Mouse (Mus musculus) midbrain, embryonic 16.5 days (tissue): ENCODE results near the gene Ccdc92. TPM values are rescaled to one million over a fixed set of nuclear protein-coding genes. Genes with fewer than 3 reads are reported as not detected.

Experiments
- ATAC-seq: fragments of 200-750 bp; cut with Nextera tagmentation; 2 replicates; pipeline ENCODE4 v1.8.0; 2017; ENCODE audit warnings: moderate TSS enrichment
- H3K27ac ChIP-seq: fragments of 300-500 bp; sonication (generic); 2 replicates; pipeline ENCODE4 v1.5.1; 2014; ENCODE audit warnings: mild to moderate bottlenecking, low read length, mixed read lengths
- H3K27me3 ChIP-seq: fragments of 300-500 bp; sonication (generic); 2 replicates; pipeline ENCODE4 v1.6.1; 2014; ENCODE audit warnings: low read depth, low read length, mixed read lengths; ENCODE audit not compliant: control insufficient read depth, insufficient read depth
- H3K36me3 ChIP-seq: fragments of 300-500 bp; sonication (generic); 2 replicates; pipeline ENCODE4 v1.6.1; 2014; ENCODE audit warnings: mild to moderate bottlenecking, low read length, moderate library complexity, mixed read lengths; ENCODE audit not compliant: control insufficient read depth, insufficient read depth
- H3K4me1 ChIP-seq: fragments of 300-500 bp; sonication (generic); 2 replicates; pipeline ENCODE4 v1.6.1; 2014; ENCODE audit warnings: mild to moderate bottlenecking, low read length, mixed read lengths; ENCODE audit not compliant: control insufficient read depth, insufficient read depth
- H3K4me2 ChIP-seq: fragments of 300-500 bp; sonication (generic); 2 replicates; pipeline ENCODE4 v1.6.1; 2014; ENCODE audit warnings: mild to moderate bottlenecking, low read length, mixed read lengths
- H3K4me3 ChIP-seq: fragments of 300-500 bp; sonication (generic); 2 replicates; pipeline ENCODE4 v1.5.1; 2014; ENCODE audit warnings: low read depth, mild to moderate bottlenecking, low read length, moderate library complexity, mixed read lengths
- H3K9ac ChIP-seq: fragments of 300-500 bp; sonication (generic); 2 replicates; pipeline ENCODE4 v1.6.1; 2014; ENCODE audit warnings: low read depth, low read length, mixed read lengths
- H3K9me3 ChIP-seq: fragments of 300-500 bp; sonication (generic); replicated peaks from 2 replicates; pipeline ENCODE4 v1.6.1; 2014; ENCODE audit warnings: mild to moderate bottlenecking, low read length, mixed read lengths; ENCODE audit not compliant: control insufficient read depth, poor library complexity, severe bottlenecking
- WGBS: fragments of 180-500 bp; shearing (Covaris S2); extraction: QIAGEN DNeasy Blood & Tissue Kit; methylation state at CpG from one replicate; pipeline ENCODE4 v1.1.7; 2014; 5-methylcytosine and 5-hydroxymethylcytosine counted together
- polyA plus RNA-seq: library from polyadenylated mRNA; unstranded; fragments of >200 nt; fragmentation: Nextera tagmentation; extraction: Ambion mirVana; gene quantifications from 2 replicates; pipeline ENCODE4 v1.2.1, GENCODE M21; 2015

The Ccdc92 gene
- polyA plus RNA-seq = 43.0 and 43.3 TPM in 2 replicates

DNA sequence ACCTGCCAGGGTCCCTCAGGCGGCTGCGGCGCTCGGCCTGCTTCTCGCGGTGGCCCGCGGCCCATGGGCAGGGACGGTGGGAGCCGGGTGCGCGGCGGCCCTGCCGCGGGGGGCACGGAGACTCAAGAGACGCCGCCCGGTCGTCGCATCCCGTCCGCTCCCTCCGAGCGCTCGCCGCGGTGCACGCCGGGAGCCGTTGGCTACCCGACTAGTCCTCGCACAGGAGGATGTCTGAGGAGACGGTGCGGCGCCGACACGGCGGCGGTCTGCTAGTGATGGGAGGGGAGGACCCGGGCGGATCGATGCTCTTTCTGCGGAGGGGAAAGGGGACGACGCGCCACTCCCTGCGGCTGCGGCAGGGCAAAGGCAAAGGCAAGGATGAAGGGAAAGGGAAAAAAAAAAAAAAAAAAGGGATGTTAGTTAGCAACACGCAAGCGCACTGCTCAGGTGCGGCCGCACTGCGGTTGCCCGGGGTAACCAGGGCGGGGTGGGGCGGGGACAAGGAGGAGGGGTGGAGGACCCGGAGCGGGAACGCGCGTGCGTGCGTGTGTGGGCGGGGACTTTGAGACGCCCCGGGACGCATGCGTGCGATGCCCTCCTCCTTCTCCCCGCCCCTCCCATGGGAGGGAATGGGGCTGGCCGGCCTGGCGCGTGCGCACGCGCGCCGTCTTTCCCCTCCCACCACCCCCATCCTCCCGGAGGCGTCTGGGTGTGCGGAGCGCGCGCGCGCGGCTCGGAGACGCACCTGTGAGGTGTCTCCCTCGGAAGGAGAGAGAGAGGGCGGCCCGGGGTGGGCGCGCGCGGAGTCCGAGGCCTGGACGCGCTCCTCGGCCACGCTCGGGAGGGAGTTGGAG, at the start of gene Ccdc92, which contains the start of gene Zfp664:
Ccdc92 (minus strand) TSS at position 412 of the 854 bp plus-strand sequence.
Zfp664 (plus strand) TSS at position 679 of the 854 bp plus-strand sequence.
- peaks cover 38% of the 10 kb centered on the region for H3K4me1 ChIP-seq
- 0% methylated on average over 67 of the region's 103 CpGs for WGBS
- peak; percentile 92 for ATAC-seq

DNA sequence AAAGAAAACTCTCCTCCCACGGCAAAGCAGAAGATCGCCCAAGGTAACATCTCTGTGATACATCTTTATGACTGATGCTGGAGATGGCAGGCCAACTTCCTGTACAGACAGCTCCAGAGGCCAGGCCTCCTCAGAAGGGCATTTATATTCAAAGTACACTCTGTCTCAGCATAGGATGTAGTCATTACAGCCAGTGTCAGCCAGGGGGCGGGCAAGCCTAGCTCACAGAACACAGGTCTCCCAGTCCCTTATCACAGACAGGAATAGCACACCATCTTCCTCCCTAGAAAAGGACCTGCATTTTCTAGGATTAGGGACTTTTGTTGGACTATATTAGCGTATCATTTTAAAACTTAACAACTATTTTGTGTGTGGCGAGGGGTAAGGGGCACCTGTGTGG, 46.6 kb upstream of the Ccdc92 start:
- 19% methylated on average over 5 of the region's 5 CpGs for WGBS
- H3K9me3 ChIP-seq = no peaks in the 10 kb centered on the region
- peaks cover 8% of the 10 kb centered on the region; the same call in 1 of the 2 replicates for H3K4me1 ChIP-seq
- H3K9ac ChIP-seq = no peak overlapping the region
- no peak overlapping the region for H3K4me3 ChIP-seq
- peak; percentile 79; the same call in 1 of the 2 replicates for ATAC-seq
- no peak overlapping the region for H3K27ac ChIP-seq
- H3K27me3 ChIP-seq = no peaks in the 10 kb centered on the region
- no peaks in the 10 kb centered on the region for H3K36me3 ChIP-seq
- H3K4me2 ChIP-seq = no peak overlapping the region

More for the DNA sequence above, at the start of gene Ccdc92, which contains the start of gene Zfp664:
- Histone ChIP-seq H3K9me3 (no peaks in the 10 kb centered on the region), H3K4me3 (peak within 1 kb of the TSS; percentile 65), H3K4me2 (peak within 1 kb of the TSS; percentile 88), H3K27ac (peak within 1 kb of the TSS; percentile 97), H3K9ac (peak within 1 kb of the TSS; percentile 90), H3K27me3 (no peaks in the 10 kb centered on the region), H3K36me3 (no peaks in the 10 kb centered on the region)

DNA sequence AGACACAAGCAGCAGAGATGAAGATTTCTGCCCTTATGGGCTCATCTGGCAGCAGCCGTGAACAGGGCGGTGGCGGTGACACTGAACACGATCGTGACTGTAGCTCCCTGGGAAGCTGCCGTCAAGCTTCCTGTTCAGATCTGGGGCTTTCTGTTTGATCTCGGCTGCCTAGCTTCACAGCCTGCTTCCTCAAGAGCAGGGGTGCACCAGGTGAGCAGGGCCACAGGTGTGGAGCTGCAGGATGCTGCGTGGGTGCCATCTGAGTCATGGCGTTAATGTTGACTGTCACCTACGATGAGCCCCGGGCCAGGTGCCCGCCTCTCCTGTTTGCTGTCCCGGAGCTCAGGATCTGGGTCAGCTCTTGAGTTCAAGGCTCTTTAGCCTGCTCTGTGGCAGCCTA, 44.7 kb upstream of the Ccdc92 start:
- no peaks in the 10 kb centered on the region for H3K36me3 ChIP-seq
- H3K4me2 ChIP-seq = no peak overlapping the region
- no peak for ATAC-seq
- no peaks in the 10 kb centered on the region for H3K27me3 ChIP-seq
- no peaks in the 10 kb centered on the region for H3K4me1 ChIP-seq
- no peaks in the 10 kb centered on the region for H3K9me3 ChIP-seq
- WGBS = 75% methylated on average over 13 of the region's 13 CpGs
- H3K27ac ChIP-seq = no peak overlapping the region
- H3K4me3 ChIP-seq = no peak overlapping the region
- no peak overlapping the region for H3K9ac ChIP-seq

DNA sequence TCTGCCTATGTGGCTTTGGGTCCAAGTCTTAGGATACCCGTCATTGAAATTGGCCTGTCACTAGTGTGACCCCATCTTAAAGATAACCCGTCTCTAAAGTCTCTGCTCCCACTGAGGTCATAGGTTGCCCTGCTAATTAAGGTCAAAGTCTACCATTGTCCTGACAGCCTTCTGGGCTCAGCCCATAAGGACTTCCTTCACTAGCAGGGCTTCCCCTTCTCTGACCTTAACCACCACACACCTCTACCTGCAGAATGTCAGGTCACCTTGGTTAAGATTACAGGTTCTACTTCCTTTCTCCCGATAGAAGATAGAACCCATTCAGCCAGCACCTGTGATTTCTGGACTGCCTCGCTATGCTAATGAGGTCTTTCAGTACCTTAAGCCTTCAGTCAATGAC, 41.6 kb upstream of the Ccdc92 start:
- no peaks in the 10 kb centered on the region for H3K9me3 ChIP-seq
- no peaks in the 10 kb centered on the region for H3K36me3 ChIP-seq
- no peak for ATAC-seq
- WGBS = 89% methylated on average over 4 of the region's 4 CpGs
- H3K27me3 ChIP-seq = no peaks in the 10 kb centered on the region
- H3K4me1 ChIP-seq = peaks cover 11% of the 10 kb centered on the region; the same call in 1 of the 2 replicates
- H3K4me2 ChIP-seq = no peak overlapping the region
- H3K9ac ChIP-seq = no peak overlapping the region
- H3K27ac ChIP-seq = no peak overlapping the region
- H3K4me3 ChIP-seq = no peak overlapping the region

DNA sequence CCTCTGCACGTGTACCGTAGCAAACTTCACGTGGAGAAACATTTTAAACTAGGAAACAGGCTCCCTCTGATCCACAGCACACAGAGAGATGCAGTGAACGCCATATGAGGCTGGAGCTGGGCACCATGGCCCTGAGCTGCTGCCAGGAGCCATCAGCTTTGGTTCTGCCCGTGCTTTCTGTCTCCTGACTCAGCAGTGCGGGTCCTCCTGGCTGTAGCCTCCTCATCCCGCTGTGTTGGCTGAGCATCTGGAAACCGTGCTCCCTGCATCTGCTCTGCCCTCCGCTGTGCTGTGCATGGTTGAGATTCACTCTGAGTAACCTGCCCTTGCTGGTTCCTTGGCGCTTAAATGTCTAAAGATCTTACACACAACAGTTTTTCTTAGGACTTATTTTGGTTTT, 40.0 kb upstream of the Ccdc92 start:
- no peaks in the 10 kb centered on the region for H3K36me3 ChIP-seq
- H3K4me3 ChIP-seq = no peak overlapping the region
- 86% methylated on average over 10 of the region's 10 CpGs for WGBS
- no peaks in the 10 kb centered on the region for H3K27me3 ChIP-seq
- no peaks in the 10 kb centered on the region for H3K9me3 ChIP-seq
- ATAC-seq = no peak
- no peak overlapping the region for H3K4me2 ChIP-seq
- H3K27ac ChIP-seq = peak overlapping the region; percentile 51; the same call in 1 of the 2 replicates
- peaks cover 11% of the 10 kb centered on the region; the same call in 1 of the 2 replicates for H3K4me1 ChIP-seq
- H3K9ac ChIP-seq = no peak overlapping the region

DNA sequence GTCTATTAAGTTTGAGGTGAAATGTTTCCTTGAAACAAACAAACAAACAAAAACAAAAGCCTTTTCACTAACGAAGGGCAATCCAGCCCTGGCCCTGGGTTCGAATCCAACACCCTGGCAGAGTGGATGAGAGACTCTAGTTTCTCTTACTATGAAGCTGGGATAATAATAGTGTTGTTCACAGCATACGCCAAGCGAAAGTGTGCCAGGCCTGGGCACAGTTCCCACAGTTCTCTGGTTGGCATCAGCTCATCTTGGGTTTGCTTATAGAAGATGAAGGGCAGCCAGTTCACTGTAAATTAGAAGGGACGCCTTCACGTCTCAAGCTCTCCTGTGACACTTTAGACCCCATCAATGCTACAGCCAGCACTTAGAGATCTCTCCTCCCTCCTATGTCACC, 39.5 kb upstream of the Ccdc92 start:
- Histone ChIP-seq H3K4me1 (peaks cover 11% of the 10 kb centered on the region; the same call in 1 of the 2 replicates), H3K9me3 (no peaks in the 10 kb centered on the region), H3K27me3 (no peaks in the 10 kb centered on the region), H3K4me3 (no peak overlapping the region), H3K27ac (no peak overlapping the region), H3K36me3 (no peaks in the 10 kb centered on the region), H3K4me2 (no peak overlapping the region), H3K9ac (no peak overlapping the region)
- WGBS = 82% methylated on average over 6 of the region's 6 CpGs
- no peak for ATAC-seq

DNA sequence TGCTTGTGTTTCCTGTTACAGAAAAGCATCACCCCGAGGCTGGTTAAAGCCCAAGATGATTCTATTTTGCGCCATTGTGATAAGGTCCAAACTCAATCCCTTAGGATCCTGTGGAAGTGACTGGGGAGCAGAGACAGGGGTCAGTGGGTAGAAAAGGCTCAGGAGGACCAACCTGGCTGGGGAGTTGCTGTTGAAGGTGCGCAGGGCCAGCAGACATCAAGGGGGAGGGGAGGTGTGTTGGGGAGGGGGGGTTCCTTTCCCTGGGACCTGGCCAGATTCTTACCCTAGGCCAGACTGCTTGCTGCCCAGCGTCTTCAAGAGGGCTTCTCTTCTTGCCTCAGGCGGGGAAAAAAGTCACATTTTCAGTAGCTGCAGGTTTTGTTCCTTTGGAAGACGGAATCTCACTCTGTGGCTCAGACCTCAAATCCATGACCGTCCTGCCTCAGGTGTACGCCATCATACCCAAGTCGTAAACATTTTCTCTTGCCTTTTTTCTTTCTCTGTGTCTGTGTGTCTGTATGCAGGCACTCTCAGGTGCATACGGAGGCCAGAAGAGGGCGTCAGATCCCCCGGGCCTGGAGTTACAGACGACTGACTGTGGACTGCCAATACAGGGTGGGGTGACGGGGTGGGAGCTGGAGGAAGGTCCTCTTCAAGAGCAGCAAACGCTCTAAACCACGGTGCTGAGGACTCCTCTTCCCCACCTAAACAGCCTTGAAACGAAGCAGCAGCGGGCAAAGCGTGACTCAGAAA, 38.7 kb upstream of the Ccdc92 start:
- Histone ChIP-seq H3K9me3 (no peaks in the 10 kb centered on the region), H3K4me2 (no peak overlapping the region), H3K27ac (no peak overlapping the region), H3K9ac (no peak overlapping the region), H3K36me3 (no peaks in the 10 kb centered on the region), H3K4me1 (peaks cover 11% of the 10 kb centered on the region; the same call in 1 of the 2 replicates), H3K4me3 (no peak overlapping the region), H3K27me3 (no peaks in the 10 kb centered on the region)
- no peak for ATAC-seq
- WGBS = 68% methylated on average over 19 of the region's 19 CpGs

DNA sequence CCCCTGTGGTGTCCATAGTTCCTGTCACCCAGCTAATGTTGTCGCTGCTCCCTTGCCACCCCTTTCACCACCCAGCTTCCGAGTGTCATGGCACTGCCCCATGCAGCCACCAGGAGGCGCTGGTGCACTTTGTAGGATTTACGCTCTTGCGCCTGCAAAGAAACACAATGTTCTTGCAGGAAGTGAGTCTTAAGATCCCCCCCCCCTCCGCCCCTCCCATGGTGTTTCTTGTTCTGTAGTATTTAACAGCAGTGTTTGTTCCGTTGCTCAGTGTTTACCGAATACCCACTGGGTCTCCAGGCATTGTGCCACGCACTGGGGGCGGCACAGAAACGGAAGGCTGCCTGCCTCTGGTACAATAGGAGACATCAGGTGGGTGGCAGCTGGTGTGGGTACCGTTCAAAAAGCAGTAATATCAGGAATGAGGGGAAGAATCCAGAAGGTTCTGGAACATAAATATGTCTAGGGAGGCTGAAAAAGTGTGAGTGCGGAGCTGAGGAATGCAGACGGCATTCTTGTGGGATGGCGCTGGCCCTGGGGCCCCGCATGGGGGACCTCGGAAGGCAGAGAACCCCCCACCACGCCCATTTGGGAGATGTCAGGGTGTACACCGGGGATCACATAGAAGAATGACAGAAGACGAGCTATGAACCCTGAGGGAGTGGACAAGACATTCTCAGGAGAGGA, 37.9 kb upstream of the Ccdc92 start:
- Histone ChIP-seq H3K4me2 (peak overlapping the region; percentile 44), H3K27ac (no peak overlapping the region), H3K4me1 (peaks cover 11% of the 10 kb centered on the region; the same call in 1 of the 2 replicates), H3K36me3 (no peaks in the 10 kb centered on the region), H3K9ac (peak overlapping the region; percentile 57; the same call in 1 of the 2 replicates), H3K27me3 (no peaks in the 10 kb centered on the region), H3K4me3 (no peak overlapping the region; the same call in 1 of the 2 replicates), H3K9me3 (no peaks in the 10 kb centered on the region)
- 35% methylated on average over 20 of the region's 20 CpGs for WGBS
- peak; percentile 49; the same call in 1 of the 2 replicates for ATAC-seq
